Mouse (Mus musculus): Measurements from ENCODE around the gene Rsrp1. TPM values are rescaled to one million over a fixed set of nuclear protein-coding genes. Genes with fewer than 3 reads are reported as not detected.

The Rsrp1 gene
- total RNA-seq, 2 experiments from 2014 or later, result 122 to 563 TPM

DNA sequence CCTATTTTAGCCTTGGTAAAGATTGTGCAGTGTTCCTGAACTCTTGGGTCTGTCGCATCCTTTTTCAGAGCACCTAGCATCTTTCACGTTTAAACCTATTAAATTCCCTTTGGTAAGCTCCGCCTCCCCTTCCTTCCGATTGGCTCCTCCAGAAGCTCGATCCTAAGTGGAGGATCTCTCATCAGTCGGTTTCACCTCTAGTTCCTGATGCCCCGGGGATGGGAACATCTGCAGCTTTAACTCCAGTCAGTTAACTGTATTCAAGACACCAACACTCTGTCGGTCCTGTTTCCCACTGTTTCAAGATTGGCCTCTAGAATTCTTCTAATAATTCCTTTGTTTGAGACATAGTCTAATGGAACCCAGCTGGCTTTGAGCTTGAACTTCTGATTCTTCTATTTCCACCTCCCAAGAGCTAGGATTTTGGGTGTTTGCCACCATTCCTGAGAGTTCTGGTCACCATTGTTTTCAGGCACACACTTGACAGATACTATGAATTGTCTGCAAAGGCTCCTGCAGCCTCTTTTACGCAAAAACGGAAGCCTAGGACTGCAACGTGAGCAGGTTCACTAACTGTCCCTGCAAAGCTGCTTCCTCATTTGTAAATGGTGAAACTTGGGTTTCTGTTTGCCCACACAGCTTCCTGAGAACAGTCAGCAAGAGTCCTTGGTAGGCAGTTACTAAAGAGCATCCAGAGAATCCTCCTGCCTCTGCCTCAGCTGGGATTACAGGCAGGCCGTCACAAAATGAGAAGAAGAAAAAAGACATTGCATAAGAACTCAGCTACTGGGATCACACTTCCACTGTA, 3.5 kb upstream of the Rsrp1 start:
- no peak for ATAC-seq (replicated peaks; ENCODE audit: low FRiP score, low TSS enrichment, poor library complexity, severe bottlenecking)

DNA sequence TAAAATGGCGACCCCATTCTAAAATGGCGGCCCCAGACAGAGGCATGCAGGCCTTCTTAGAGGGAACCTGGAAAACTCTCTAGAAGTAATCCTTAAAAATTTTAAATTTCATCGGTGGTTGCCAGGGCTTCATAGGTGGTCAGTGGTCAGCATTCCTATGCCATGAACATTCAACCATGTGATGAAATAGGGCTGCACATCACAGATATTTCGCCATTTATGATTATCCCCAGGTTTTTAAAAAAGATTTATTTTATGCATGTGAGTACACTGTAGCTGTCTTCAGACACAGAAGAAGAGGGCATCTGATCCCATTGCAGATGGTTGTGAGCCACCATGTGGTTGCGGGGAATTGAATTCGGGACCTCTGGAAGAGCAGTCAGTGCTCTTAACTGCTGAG, 2.8 kb upstream of the Rsrp1 start:
- ATAC-seq (replicated peaks; ENCODE audit: low FRiP score, low TSS enrichment, poor library complexity, severe bottlenecking), result no peak

DNA sequence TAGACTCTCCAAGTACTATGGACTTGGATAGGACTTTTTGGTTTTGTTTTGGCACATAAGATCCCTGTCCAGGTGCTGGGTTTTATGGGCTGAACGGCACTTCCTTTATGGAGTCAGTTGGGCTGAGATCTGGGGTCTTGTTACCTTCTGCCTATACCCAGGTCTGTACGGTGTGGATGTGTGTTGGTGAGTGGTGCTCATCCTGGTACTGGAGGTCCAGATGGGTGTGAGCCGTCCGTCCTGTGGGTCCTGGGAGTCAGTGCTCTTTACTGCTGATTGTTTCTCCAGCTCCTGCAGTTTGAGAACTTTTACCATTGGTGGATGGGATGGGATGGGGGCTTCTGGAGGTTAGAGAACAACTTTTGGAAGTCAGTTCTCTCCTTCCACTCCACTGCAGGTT, 1.7 kb upstream of the Rsrp1 start:
- ATAC-seq (replicated peaks; ENCODE audit: low FRiP score, low TSS enrichment, poor library complexity, severe bottlenecking), result no peak

DNA sequence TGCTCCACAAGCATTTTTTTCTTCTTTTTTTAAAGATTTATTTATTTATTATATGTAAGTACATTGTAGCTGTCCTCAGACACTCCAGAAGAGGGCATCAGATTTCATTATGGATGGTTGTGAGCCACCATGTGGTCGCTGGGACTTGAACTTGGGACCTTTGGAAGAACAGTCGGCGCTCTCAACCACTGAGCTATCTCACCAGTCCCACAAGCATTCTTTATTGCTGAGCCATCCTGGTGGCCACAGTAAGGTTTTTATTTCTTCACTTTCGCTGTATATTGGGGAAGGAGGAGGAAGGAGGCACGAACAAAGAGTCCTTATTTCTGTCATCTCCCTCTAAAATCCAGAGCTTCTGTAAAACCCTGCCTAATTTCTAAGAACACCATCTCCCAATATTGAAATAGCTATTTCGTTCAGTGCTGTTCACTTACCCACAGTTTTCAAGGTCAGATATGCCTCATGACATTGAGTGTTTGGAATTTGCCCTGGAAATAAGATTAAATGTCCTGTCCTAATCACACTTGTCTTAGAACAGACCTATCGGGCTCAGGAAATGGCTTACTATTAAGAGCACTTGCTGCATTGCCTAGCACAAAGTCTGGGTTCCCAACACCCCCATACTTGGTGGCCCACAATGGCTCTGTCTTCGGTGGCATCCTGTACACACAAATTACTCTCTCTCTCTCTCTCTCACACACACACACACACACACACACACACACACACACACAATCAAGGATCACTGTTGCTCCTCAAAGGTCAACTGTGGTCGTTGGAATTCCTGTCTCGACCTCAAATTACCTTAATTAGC, 1.1 kb upstream of the Rsrp1 start:
- ATAC-seq (replicated peaks; ENCODE audit: low FRiP score, low TSS enrichment, poor library complexity, severe bottlenecking), result no peak

DNA sequence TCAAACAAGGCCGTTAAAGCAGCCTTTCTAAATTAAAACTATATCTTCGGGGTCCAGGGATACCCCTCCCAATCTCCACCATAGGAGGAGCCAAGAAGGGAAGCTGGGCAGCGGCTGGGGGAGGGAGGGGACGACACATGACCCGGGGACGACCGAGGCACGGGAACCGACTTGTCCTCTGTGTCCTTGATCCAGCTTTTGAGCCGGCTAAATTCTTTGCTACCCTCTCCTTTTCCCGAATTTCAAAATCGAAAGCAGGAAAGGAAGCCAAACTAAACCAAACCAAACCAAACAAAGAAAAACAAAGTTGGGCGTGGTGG, 507 bp upstream of the Rsrp1 start:
- ATAC-seq (replicated peaks; ENCODE audit: low FRiP score, low TSS enrichment, poor library complexity, severe bottlenecking), result no peak

DNA sequence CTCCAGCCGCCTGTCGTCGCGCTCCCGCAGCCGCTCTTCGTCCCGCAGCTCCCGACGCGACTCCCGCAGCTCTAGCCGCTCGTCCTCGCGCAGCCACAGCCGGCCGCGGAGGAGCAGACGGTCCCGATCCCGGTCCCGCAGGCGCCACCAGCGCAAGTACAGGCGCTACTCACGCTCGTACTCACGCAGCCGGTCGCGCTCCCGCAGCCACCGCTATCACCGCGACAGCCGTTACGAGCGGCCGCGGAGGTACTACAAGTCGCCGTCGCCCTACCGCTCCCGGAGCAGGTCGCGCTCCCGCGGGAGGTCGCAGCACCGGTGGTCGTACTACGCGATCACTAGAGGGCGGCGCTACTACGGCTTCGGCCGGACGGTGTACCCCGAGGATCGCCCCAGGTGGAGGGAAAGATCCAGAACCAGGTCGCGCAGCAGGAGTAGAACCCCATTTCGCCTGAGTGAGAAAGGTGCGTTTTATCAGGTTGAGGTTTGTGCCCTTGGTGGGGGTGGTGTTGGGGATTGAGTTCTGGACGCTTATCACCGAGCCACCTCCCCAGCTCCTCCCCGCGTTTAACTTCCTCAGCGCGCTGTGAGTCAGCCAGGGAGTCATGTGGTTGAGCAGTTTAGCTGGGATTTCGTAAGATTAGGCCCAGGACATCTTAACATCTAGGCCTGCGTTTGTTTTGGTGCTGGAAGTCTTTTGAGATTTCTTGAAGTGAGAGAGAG, 788 bp downstream of the Rsrp1 start:
- peak; percentile 60 for ATAC-seq (replicated peaks; ENCODE audit: low FRiP score, low TSS enrichment, poor library complexity, severe bottlenecking)

DNA sequence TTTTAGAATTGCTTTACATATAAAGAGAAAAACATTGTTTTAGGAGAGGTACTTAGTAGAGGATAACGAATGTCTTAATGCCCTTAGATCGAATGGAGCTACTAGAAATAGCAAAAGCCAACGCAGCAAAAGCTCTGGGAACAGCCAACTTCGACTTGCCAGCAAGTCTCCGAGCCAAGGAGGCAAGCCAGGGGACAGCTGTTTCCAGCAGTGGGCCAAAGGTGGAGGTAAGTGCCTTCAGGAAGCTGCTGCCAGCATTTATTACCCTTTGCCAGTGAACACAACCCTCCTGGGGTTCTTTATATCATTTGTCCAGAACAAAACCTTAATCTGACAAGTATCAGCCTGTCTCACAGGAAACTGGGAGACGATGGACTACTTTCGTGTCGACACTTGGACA, 1.8 kb downstream of the Rsrp1 start:
- ATAC-seq (replicated peaks; ENCODE audit: low FRiP score, low TSS enrichment, poor library complexity, severe bottlenecking), result no peak

DNA sequence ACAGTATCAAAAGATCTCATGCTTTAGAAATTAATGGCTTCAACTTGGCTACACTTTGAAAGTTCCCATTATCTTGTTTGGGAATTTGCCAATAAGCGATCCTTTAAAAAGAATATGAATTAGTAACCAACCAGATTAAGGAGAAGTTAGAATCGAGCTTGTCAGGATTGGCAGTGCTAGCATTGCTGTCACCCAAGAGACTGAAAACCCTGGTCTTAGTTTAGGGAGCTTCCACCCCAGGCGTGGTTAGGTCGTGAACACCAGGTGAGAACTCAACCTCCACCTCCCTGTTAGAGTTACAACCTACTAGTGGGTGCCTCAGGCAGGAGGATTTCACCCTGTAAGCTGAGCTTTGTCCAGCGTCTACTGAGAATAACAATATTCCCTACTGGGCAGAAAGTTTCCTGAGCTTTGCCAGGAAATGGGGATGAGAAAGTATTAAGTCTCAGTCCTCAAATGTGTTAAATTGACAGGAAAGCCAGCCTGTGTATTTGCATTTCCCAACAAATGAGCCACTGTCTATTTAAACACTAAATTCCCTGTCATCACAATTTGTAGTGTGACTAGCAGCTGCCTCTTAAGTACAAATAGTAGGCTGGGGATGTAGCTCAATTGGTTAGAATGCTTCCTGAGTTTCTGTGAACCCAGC, 4.5 kb downstream of the Rsrp1 start:
- no peak for ATAC-seq (replicated peaks; ENCODE audit: low FRiP score, low TSS enrichment, poor library complexity, severe bottlenecking)

DNA sequence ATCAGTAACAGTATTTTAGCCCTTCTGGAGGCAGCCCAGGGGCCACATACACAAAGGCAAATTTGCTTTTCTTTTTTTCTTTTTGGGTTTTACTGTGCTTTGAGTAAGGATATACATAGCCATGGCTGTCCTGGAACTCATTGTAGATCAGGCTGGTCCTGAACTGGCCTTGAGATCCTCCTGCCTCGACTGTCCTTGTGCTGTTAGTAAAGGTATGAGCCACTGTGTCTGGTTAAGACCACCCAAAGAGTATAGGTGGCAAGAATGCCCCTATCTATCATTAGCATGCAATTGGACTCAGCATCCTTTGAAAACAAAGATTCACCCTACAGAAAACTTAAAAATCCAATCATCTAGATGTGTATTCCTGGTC, 5.1 kb downstream of the Rsrp1 start:
- ATAC-seq (replicated peaks; ENCODE audit: low FRiP score, low TSS enrichment, poor library complexity, severe bottlenecking), result no peak

DNA sequence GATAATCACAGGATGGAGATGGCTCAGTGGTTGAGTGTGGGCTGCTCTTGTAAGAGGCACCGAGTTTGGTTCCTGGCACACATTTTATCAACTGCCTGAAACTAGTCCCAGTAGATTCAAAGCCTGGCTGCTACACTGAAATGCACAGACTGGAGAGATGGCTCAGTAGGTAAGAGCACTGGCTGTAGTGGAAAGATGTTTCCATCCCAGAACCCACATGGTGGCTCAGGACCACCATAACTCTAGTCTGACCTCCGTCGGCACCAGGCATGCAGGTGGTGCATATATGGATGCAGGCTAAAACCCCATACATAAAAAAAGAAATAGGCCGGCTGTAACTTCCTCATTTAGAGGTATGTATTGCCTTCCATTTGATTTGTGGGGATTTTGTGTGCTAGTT, 6.1 kb downstream of the Rsrp1 start:
- no peak for ATAC-seq (replicated peaks; ENCODE audit: low FRiP score, low TSS enrichment, poor library complexity, severe bottlenecking)

DNA sequence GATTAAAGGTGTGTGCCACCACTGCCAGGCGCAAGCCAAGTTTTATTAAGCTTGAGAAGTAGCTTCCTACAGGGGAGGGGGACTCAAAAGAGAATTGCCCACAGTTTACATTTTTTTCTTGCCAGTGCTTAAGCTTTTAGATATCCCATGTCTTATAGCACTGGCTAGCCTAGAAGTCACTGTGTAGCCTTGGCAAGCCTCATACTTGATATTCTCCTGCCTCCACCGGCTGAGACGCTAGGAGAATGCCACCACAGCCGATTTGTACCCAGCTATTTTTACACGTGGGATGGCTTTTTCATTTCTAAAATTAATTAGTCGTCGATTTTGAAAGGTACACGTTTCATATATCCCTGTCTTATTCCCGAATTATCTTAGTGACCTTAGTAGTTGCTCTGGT, 6.8 kb downstream of the Rsrp1 start:
- no peak for ATAC-seq (replicated peaks; ENCODE audit: low FRiP score, low TSS enrichment, poor library complexity, severe bottlenecking)

DNA sequence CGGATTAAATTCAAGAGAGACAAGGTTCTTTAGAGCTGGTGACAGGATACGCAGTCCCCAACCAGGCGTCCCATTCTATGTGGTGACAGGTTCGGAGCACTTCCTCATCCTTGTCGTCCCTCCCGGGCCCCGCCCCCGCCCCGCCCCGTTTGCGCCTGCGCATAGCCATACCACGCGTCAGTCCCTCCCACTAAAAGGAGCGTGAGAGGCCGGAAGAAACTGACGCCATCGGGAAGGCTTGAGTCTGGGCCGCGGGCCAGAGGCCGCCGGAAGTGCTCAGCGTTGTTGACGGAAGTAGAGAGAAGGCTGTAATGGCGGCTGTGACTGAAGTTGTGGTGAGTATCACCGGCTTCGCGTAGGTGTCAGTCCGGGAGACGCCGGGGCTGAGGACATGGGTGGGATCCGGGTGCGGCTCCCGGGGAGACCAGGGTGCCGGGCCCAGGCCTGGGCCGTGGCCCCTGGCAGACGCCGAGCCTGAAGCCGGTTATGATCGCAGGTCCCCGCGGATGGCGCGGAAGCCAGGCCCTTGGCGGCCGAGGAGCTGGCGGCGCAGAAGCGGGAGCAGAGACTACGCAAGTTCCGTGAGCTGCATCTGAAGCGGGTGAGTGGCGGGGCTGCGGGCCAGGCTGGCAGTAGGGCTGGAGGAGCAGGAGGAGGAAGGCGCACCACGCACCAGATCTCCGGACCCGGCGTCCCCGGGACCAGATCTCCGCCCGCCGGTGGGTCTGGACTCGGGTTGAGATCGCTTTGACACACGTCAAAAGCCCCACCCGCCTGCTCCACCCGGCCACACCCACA, 7.5 kb downstream of the Rsrp1 start, which contains the start of gene Syf2:
Gene Syf2, plus strand, starts transcription at position 215 of the 798 bp plus-strand sequence.
- peak; percentile 66 for ATAC-seq (replicated peaks; ENCODE audit: low FRiP score, low TSS enrichment, poor library complexity, severe bottlenecking)

DNA sequence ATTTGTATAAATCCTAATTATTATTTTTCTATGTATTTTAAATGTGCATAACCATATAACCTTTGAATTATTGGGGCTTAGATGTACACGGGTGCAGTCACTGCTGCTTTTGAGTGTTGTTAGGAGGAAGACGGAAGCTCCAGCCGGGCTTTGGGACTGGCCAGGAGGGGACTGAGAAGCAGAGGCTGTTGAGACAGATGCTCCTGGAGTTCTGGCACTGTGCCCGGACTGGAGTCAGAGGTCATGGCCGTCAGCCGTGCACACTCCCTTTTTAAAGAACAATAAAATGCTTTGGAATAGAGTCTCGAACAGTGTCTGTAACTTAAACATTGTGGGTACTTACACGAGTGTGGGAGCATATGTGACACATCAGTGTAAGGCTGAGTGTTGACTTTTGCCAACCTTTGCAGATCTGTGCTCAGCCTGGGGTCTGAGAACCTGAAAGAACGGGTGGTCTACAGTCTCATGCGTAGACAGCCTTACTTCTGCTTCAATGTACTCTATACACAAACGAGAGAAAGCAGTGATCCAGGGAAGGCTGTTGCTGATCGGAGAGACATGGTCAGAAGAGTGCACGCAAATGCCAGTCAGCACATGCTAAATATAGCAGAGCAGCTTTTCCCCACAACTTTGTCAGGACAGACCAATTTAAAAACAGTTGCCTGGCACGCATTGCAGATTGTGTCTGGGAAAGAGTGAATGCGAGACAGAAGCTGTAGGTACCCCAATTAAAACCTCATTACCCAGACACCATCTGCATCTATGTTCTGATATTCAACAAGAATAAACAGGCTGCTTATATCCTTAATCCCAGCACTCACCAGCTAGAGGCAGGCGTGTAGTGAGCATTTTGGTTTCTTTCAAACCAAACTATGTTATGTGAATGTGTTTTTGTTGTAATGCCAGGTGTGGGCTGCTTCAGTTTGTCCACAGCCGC, 14.1 kb downstream of the Rsrp1 start:
- ATAC-seq (replicated peaks; ENCODE audit: low FRiP score, low TSS enrichment, poor library complexity, severe bottlenecking), result no peak

DNA sequence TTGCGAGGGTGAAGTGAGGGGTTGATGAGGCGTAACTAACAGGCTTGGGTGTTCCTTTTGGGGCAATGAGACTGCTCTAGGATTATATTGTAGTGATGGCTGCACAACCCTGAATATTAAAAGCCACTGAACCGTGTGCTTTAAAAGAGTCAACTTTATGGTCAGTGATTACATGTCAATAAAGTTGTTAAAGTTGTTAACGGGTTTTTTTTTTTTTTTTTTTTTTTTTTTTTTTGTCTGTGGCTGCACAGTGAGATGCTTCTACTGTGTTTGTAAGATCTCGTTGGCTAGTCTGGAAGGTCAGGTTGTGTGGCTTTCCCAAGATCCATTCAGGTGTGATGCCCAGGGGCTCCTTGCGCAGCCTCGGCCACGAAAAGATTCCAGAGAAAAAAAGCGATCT, 16.5 kb downstream of the Rsrp1 start:
- no peak for ATAC-seq (replicated peaks; ENCODE audit: low FRiP score, low TSS enrichment, poor library complexity, severe bottlenecking)

DNA sequence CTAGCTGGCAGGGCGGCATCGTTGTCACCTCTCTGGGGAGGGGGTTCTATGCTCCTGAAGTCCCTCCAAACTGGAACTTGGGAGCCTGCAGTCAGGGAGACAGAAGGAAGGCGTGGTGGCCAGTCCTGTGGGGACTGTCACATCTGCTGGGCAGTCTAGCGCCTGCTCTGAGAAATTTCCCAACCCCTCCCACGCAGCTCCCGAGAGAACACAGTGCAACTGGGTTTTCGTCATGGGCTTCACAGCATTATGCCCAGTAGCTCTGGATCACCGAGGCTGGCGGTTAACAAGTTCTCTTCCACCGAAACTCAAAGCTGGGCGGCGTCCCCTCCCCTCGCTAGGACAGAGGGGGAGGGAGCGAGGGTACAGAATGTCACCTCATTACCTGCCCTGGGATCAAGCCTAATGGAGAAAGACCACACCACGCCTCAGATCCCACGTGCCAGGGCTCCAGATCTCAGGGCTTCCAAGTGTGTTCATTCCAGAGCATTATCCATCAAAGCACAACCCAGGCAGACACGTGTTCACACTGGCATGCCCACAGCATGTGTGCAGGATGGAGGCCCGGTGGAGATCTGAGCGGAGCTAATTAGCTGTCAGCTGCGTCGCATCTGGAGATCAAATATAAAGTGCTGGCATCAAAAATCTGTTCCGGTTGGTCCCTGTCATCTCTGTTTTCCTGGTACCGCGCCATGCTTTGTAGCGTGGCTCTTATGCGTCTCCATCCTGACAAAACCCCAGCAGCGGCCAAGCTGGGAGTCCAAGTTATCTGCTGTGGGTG, 20.6 kb downstream of the Rsrp1 start:
- no peak for ATAC-seq (replicated peaks; ENCODE audit: low FRiP score, low TSS enrichment, poor library complexity, severe bottlenecking)

DNA sequence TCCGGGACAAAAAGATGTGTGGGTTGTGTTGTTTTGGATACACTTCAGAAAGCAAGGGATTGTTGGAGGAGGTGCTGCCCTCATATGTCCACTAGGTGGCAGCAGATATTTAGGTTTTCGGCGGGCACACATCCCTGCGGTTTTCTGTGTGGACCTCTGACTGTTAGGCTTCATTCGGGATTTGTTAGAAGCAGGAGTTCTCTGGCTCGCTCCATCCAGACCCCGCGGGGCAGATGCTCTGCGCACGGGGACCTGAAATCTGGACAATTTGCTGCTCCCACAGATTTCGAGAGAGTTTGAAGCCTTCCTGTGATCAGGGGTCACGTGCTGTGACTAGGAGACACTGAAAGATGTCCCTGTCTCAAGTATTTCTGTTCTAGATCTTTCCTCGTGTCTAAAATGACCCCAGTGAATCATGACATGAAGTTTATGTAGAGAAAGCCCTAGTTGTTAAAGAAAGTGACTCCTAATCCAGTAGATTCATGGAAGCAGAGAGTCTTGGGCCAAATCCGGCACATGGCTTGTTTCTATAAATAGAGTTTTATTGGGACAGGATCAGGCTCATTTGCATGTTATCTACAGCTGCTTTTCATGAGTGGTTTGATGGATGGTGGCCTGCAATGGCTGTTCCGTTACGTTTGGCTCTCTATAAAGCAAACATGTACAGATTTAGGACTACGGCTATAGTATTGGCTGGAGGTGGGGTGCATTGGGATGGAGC, 22.8 kb downstream of the Rsrp1 start:
- ATAC-seq (replicated peaks; ENCODE audit: low FRiP score, low TSS enrichment, poor library complexity, severe bottlenecking), result peak; percentile 53; the same call in 1 of the 2 replicates

Data from megakaryocyte-erythroid progenitor cell, adult 5-6 weeks (primary cell).